Mouse (Mus musculus): ENCODE results near the gene Slc5a8. TPM values are rescaled to one million over a fixed set of nuclear protein-coding genes. Genes with fewer than 3 reads are reported as not detected.

The Slc5a8 gene
- polyA plus RNA-seq (2015; fragmentation: Nextera tagmentation; extraction: Ambion mirVana) = 0.05 and 0.06 TPM in 2 replicates

GRCm38 (mm10) chr10:88885632-88886090 lies at the start of gene Slc5a8:
Slc5a8 (plus strand) TSS chr10:88885992.
- Histone ChIP-seq H3K9me3 (no peaks in the 10 kb centered on the region), H3K27ac (replicated peaks) (no peak within 1 kb of the TSS), H3K4me1 (peaks cover 11% of the 10 kb centered on the region), H3K4me3 (peak within 1 kb of the TSS; percentile 36), H3K9ac (replicated peaks) (peak within 1 kb of the TSS; percentile 22; the same call in 1 of the 2 replicates), H3K36me3 (no peaks in the 10 kb centered on the region), H3K27me3 (peaks cover 26% of the 10 kb centered on the region), H3K4me2 (replicated peaks) (peak within 1 kb of the TSS; percentile 53)
- ATAC-seq (replicated peaks) = peak; percentile 26; the same call in 1 of the 2 replicates
- WGBS = 3% methylated on average over 31 of the region's 31 CpGs

GRCm38 (mm10) chr10:88848876-88849476 lies 36.8 kb upstream of the Slc5a8 start:
- no peak for ATAC-seq (replicated peaks)
- WGBS = 84% methylated on average over 7 of the region's 7 CpGs

GRCm38 (mm10) chr10:88849976-88850375 lies 35.8 kb upstream of the Slc5a8 start:
- Histone ChIP-seq H3K27me3 (no peaks in the 10 kb centered on the region), H3K4me3 (no peak overlapping the region), H3K4me2 (replicated peaks) (no peak overlapping the region), H3K9me3 (no peaks in the 10 kb centered on the region), H3K36me3 (no peaks in the 10 kb centered on the region), H3K27ac (replicated peaks) (no peak overlapping the region), H3K4me1 (no peaks in the 10 kb centered on the region), H3K9ac (replicated peaks) (no peak overlapping the region)
- ATAC-seq (replicated peaks) = no peak
- WGBS = 88% methylated on average over 4 of the region's 4 CpGs

More at GRCm38 (mm10) chr10:88848876-88849476, 36.8 kb upstream of the Slc5a8 start:
- Histone ChIP-seq H3K4me2 (replicated peaks) (no peak overlapping the region), H3K4me1 (no peaks in the 10 kb centered on the region), H3K27me3 (no peaks in the 10 kb centered on the region), H3K9ac (replicated peaks) (no peak overlapping the region), H3K36me3 (no peaks in the 10 kb centered on the region), H3K27ac (replicated peaks) (no peak overlapping the region), H3K9me3 (no peaks in the 10 kb centered on the region), H3K4me3 (no peak overlapping the region)

- whole genome bisulfite sequencing = 87% methylated on average over 7 of the region's 7 CpGs
- Histone ChIP-seq H3K9me3 (no peaks in the 10 kb centered on the region), H3K27me3 (no peaks in the 10 kb centered on the region), H3K4me3 (no peak overlapping the region), H3K4me1 (no peaks in the 10 kb centered on the region), H3K27ac (replicated peaks) (no peak overlapping the region), H3K9ac (replicated peaks) (no peak overlapping the region), H3K36me3 (no peaks in the 10 kb centered on the region), H3K4me2 (replicated peaks) (no peak overlapping the region)
- no peak for ATAC-seq (replicated peaks)
Measured at GRCm38 (mm10) chr10:88853326-88853725, 32.5 kb upstream of the Slc5a8 start.

- WGBS = 83% methylated on average over 3 of the region's 3 CpGs
- H3K4me1 ChIP-seq = no peaks in the 10 kb centered on the region
- H3K4me2 ChIP-seq (replicated peaks) = no peak overlapping the region
- H3K9ac ChIP-seq (replicated peaks) = no peak overlapping the region
- no peak for ATAC-seq (replicated peaks)
- no peak overlapping the region for H3K4me3 ChIP-seq
- H3K27ac ChIP-seq (replicated peaks) = no peak overlapping the region
- H3K36me3 ChIP-seq = no peaks in the 10 kb centered on the region
- no peaks in the 10 kb centered on the region for H3K9me3 ChIP-seq
- no peaks in the 10 kb centered on the region for H3K27me3 ChIP-seq
Measured at GRCm38 (mm10) chr10:88860911-88861310, 24.9 kb upstream of the Slc5a8 start.

- Histone ChIP-seq H3K4me2 (replicated peaks) (no peak overlapping the region), H3K4me3 (no peak overlapping the region), H3K4me1 (no peaks in the 10 kb centered on the region), H3K27ac (replicated peaks) (no peak overlapping the region), H3K27me3 (no peaks in the 10 kb centered on the region), H3K36me3 (no peaks in the 10 kb centered on the region), H3K9ac (replicated peaks) (no peak overlapping the region), H3K9me3 (no peaks in the 10 kb centered on the region)
- ATAC-seq (replicated peaks) = no peak
Measured at GRCm38 (mm10) chr10:88861416-88861815, 24.4 kb upstream of the Slc5a8 start.

GRCm38 (mm10) chr10:88862293-88862692 lies 23.5 kb upstream of the Slc5a8 start:
- no peaks in the 10 kb centered on the region for H3K4me1 ChIP-seq
- H3K27me3 ChIP-seq = no peaks in the 10 kb centered on the region
- no peaks in the 10 kb centered on the region for H3K9me3 ChIP-seq
- no peak overlapping the region for H3K4me2 ChIP-seq (replicated peaks)
- H3K36me3 ChIP-seq = no peaks in the 10 kb centered on the region
- 93% methylated on average over 5 of the region's 5 CpGs for WGBS
- H3K4me3 ChIP-seq = no peak overlapping the region
- ATAC-seq (replicated peaks) = no peak
- H3K9ac ChIP-seq (replicated peaks) = no peak overlapping the region
- no peak overlapping the region for H3K27ac ChIP-seq (replicated peaks)

GRCm38 (mm10) chr10:88866017-88866416 lies 19.8 kb upstream of the Slc5a8 start:
- H3K4me2 ChIP-seq (replicated peaks) = no peak overlapping the region
- H3K9me3 ChIP-seq = no peaks in the 10 kb centered on the region
- H3K27ac ChIP-seq (replicated peaks) = no peak overlapping the region
- 76% methylated on average over 2 of the region's 2 CpGs for WGBS
- no peaks in the 10 kb centered on the region for H3K36me3 ChIP-seq
- H3K4me3 ChIP-seq = no peak overlapping the region
- no peak for ATAC-seq (replicated peaks)
- H3K9ac ChIP-seq (replicated peaks) = no peak overlapping the region
- no peaks in the 10 kb centered on the region for H3K4me1 ChIP-seq
- H3K27me3 ChIP-seq = no peaks in the 10 kb centered on the region

- H3K27me3 ChIP-seq = no peaks in the 10 kb centered on the region
- H3K27ac ChIP-seq (replicated peaks) = no peak overlapping the region
- WGBS = 75% methylated on average over 5 of the region's 5 CpGs
- no peaks in the 10 kb centered on the region for H3K4me1 ChIP-seq
- H3K9me3 ChIP-seq = no peaks in the 10 kb centered on the region
- no peak overlapping the region for H3K9ac ChIP-seq (replicated peaks)
- H3K4me2 ChIP-seq (replicated peaks) = no peak overlapping the region
- no peak overlapping the region for H3K4me3 ChIP-seq
- ATAC-seq (replicated peaks) = no peak
- no peaks in the 10 kb centered on the region for H3K36me3 ChIP-seq
Measured at GRCm38 (mm10) chr10:88874870-88875269, 10.9 kb upstream of the Slc5a8 start.

- Histone ChIP-seq H3K4me3 (no peak overlapping the region), H3K4me1 (no peaks in the 10 kb centered on the region), H3K4me2 (replicated peaks) (no peak overlapping the region), H3K9me3 (no peaks in the 10 kb centered on the region), H3K27ac (replicated peaks) (no peak overlapping the region), H3K27me3 (no peaks in the 10 kb centered on the region), H3K36me3 (no peaks in the 10 kb centered on the region), H3K9ac (replicated peaks) (no peak overlapping the region)
- 84% methylated on average over 7 of the region's 7 CpGs for WGBS
- no peak for ATAC-seq (replicated peaks)
Measured at GRCm38 (mm10) chr10:88877421-88877820, 8.4 kb upstream of the Slc5a8 start.

GRCm38 (mm10) chr10:88883721-88884120 lies 2.1 kb upstream of the Slc5a8 start:
- 90% methylated on average over 2 of the region's 2 CpGs for WGBS
- Histone ChIP-seq H3K4me3 (no peak overlapping the region), H3K4me2 (replicated peaks) (no peak overlapping the region)

GRCm38 (mm10) chr10:88884836-88885235 lies 956 bp upstream of the Slc5a8 start:
- H3K9ac ChIP-seq (replicated peaks) = no peak overlapping the region
- no peak overlapping the region for H3K4me2 ChIP-seq (replicated peaks)
- no peak for ATAC-seq (replicated peaks)
- H3K27ac ChIP-seq (replicated peaks) = no peak overlapping the region
- 82% methylated on average over 6 of the region's 6 CpGs for WGBS
- no peaks in the 10 kb centered on the region for H3K9me3 ChIP-seq
- no peaks in the 10 kb centered on the region for H3K36me3 ChIP-seq
- H3K27me3 ChIP-seq = peaks cover 26% of the 10 kb centered on the region
- peaks cover 11% of the 10 kb centered on the region for H3K4me1 ChIP-seq
- no peak overlapping the region for H3K4me3 ChIP-seq

More at GRCm38 (mm10) chr10:88883721-88884120, 2.1 kb upstream of the Slc5a8 start:
- Histone ChIP-seq H3K27ac (replicated peaks) (no peak overlapping the region), H3K36me3 (no peaks in the 10 kb centered on the region), H3K27me3 (peaks cover 26% of the 10 kb centered on the region), H3K9me3 (no peaks in the 10 kb centered on the region), H3K4me1 (peaks cover 11% of the 10 kb centered on the region), H3K9ac (replicated peaks) (no peak overlapping the region)
- ATAC-seq (replicated peaks) = no peak

- Histone ChIP-seq H3K4me3 (peak overlapping the region; percentile 36), H3K27me3 (peaks cover 26% of the 10 kb centered on the region), H3K27ac (replicated peaks) (no peak overlapping the region), H3K9ac (replicated peaks) (0 out of 2 replicates have a peak overlapping the region, but pooled peaks have one; percentile 22), H3K4me2 (replicated peaks) (peak overlapping the region; percentile 53), H3K36me3 (no peaks in the 10 kb centered on the region), H3K4me1 (peaks cover 11% of the 10 kb centered on the region), H3K9me3 (no peaks in the 10 kb centered on the region)
- 0 out of 2 replicates have a peak, but pooled peaks have one; percentile 29 for ATAC-seq (replicated peaks)
- WGBS = 2% methylated on average over 32 of the region's 32 CpGs
Measured at GRCm38 (mm10) chr10:88886114-88886513, 322 bp downstream of the Slc5a8 start.
